Mouse (Mus musculus): ENCODE data around the gene Bcl2l12.

DNA sequence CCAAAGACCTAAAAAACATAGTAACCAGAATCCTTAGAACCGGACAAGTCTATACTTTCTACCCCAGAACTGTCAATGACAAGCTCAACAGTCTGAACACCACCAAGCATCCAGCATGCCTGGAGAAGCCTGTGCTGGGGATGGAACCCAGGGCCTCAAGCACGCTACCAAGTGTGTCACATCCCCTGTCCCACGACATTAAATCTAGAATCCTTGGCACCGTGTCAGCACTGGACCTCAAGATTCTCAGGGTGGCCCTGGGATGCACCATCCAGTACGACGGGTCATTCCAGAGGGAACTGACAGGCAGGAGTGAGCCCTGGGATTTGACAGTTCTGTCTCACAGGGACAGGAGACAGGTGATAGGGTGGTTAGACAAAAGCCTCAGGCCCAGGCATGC lies 31.5 kb upstream of the Bcl2l12 start:
- TF ChIP-seq CTCF (conservative IDR thresholded peaks at IDR 0.05; ENCODE audit: low read length) (no peak), POU5F1 (IDR thresholded peaks at IDR 0.05; ENCODE audit: borderline replicate concordance, low read length) (no peak), NANOG (IDR thresholded peaks at IDR 0.05; ENCODE audit: borderline replicate concordance, low read length) (no peak)
